Mouse (Mus musculus) heart, adult 9 months (tissue): ENCODE results near the gene Snu13.

Experiments
- DNase-seq, 2 experiments: peaks; one replicate each; pipeline ENCODE4 v3.0.0; 2022; ENCODE audit warnings: low spot score in 2 of 2

Gene Snu13

DNA sequence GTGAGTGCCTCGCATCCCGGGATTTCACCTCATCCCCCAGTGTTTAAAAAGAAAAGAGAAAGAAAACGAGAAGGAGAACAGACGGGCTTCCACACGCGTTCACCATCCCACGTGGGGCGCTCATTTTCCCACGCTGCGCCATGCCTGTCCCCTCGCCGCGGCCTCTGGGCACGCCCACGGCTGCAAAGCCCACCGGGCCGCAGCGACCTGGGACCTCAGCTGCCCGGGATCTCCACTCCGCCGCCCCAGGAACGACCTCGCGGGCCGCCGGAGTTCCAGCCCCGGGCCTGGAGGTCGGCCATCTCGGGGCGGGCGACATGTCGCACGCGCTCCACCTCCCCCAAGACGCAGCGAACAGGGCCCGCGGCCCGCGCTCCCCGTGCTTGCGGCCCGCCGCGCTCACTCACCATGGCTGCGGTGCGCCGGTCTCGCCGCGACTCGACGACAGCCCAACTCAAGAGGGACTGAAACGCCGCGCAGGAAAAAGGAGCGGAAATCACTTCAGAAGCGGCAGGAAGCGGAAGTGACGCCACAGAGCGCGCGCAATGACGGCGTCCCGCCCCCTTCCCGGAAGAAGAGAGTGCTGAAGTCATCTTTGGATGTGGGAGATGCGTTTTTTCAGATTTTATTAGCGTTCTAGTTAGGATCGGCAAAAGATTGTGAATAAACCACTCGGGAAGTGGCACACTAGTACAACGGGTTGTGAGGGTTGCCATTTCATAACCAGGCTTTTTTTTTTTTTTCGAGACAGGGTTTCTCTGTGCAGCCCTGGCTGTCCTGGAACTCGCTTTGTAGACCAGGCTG, at the start of gene Snu13:
TSS of gene Snu13 (minus strand) at position 519 of the 804 bp plus-strand sequence.
- DNase-seq = peak; percentile 83 to 91

DNA sequence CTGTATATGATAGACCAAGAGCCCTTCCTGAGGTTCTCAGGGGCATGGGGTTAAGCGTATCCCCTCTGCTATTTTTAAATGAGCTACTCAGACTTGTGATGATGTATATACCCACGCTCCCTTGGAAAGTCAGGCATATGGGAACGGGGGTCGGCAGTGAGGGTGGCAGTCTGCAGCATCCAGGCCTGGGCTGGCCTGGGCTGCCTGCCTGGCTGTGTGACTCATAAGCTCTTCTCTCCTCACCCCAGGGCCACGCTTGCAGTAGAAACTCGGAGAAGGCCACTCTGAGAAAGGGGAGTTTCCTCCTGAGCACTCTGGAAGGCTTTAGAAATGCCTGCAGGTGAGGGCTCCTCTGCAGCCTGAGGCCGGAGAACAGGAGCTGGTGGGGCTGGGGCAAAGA, 43.7 kb upstream of the Snu13 start:
- DNase-seq = no peak

GRCm38 (mm10) chr15:82087266-82087665, 39.9 kb upstream of the Snu13 start:
- DNase-seq = no peak

DNA sequence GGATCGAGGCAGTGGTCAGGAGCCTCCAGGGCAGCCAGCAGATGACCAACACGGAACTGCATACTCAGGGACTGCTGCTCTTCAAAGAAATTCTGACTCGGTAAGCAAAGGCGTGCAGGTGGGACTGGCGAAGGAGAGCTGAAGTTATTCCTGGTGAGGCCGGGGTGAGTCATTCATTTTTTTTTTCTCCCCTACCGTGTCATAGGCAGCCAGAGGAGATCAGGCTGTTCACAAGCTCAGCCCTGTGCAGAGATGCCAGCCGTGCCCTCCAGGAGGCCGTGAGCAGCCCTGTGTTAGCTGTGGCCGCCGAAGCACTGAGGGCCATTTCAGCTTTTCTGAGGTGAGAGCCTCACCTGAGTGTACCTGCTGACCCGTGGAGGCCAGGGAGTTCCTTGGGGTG, 38.7 kb upstream of the Snu13 start:
- DNase-seq = no peak

GRCm38 (mm10) chr15:82085606-82086005, 38.2 kb upstream of the Snu13 start:
- no peak for DNase-seq

DNA sequence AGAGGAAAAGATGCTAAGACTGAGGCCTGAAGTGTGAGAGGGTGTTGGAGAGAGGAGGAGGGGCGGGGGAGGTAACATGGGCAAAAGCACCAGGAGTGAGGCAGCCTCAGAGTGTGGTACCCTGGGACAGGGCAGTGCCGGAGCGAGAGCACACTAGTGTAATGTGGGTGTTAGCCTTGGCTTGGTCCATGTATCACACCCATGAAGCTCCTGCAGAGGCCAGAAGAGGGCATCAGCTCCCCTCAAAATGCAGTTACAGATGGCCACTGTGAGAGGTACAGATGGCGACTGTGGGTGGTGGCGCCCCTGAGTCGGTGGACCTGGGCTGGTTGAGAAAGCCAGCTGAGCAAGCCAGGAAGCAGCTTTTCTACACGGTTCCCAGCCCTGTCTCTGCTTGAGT, 33.8 kb upstream of the Snu13 start:
- no peak for DNase-seq

- no peak for DNase-seq
Measured at GRCm38 (mm10) chr15:82079883-82080282, 32.5 kb upstream of the Snu13 start.

GRCm38 (mm10) chr15:82073490-82073889, 26.1 kb upstream of the Snu13 start:
- no peak for DNase-seq

GRCm38 (mm10) chr15:82071816-82072469, 24.5 kb upstream of the Snu13 start:
- DNase-seq = no peak

GRCm38 (mm10) chr15:82069898-82070297, 22.5 kb upstream of the Snu13 start, which contains the start of gene Mei1:
Gene Mei1, plus strand, starts transcription at chr15:82069996.
- DNase-seq = no peak

DNA sequence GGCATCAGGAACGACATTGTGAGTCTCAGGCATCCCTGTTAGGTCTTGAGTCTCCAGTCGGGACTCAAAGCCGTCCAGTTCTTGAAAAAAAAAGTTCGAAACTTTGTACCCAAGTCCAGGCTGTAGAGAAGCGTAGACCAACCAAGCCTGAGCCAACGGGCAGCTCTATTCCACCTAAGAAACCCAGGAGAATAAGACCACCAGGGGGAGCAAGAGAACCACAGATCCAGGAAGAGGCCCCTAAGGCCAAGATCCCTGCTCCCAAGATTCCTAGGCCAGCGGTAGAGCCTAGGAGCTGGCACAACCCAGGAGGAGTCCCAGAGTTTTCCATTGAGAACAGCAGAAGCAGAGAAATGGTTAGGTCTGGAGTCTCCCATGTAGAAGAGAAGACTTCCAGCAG, 18.1 kb upstream of the Snu13 start:
- peak; percentile 59 to 71 for DNase-seq

DNA sequence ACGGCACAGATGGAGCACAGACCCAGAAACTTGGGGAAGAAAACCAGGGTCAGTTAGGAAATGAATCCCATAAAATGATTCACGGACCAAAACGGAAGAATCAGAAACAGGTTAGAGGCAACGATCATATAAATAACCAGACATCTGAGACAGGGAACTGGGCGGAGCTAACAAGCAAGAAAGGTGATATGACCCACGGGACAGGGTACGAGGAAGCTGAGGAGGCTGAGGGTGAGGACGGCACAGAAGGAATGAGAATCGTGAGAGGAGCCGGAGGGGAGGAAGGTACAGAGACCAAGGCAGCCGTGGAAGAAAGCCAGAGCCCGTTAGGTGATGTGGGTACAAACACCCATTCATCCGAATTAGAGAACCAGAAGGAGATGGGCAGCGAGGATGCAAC, 16.5 kb upstream of the Snu13 start:
- DNase-seq = no peak

DNA sequence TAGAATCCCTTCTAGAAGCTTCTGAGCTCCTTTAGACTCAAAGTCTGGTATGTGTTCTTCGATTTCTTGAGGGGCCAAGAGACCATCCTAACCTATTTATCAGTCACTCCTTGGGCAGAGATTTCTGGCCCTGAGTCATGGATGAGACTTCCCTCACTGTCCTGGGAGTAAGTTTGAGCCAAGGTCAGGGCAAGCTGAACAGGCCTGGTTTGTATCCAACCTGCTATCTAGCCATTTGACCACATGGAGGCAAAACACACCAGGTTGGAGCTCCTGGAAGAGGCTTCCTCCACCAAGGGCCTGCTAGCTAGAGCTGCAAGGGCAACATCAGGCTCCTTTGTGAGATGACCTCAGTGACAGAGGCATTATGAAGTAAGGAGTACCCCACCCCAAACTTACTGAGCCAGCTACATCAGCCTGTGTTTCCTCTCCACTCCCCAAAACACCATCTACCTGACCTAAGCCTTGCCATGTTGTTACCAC, 11.4 kb upstream of the Snu13 start, which contains the start of gene 4930407I10Rik:
TSS of gene 4930407I10Rik (plus strand) at position 433 of the 483 bp plus-strand sequence.
- DNase-seq = no peak

DNA sequence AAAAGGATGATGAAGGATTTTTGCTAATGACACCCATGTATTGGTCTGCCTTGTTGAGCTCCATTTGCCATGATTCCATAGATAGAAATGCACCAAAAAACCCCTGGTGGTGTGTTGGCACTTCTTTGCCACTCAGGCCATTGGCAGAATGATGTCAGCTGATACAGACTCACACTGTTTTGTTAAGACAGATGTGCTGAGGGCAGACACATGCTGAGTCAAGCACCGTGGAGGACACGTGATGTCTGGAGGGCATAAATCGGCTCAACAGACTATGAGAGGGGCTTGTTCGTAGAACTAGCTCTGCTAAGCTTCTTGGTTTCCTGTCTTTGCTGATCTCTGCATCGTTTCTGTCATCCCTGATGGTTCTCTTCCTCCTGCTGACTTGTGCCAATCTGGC, 5.1 kb upstream of the Snu13 start:
- DNase-seq = no peak

- DNase-seq = no peak
Measured at GRCm38 (mm10) chr15:82046246-82046891, 1.0 kb downstream of the Snu13 start.

GRCm38 (mm10) chr15:82044166-82044784, 3.1 kb downstream of the Snu13 start:
- no peak for DNase-seq

- peak in 1 of 2 experiments; percentile 23 for DNase-seq
Measured at GRCm38 (mm10) chr15:82040650-82041049, 6.7 kb downstream of the Snu13 start.

DNA sequence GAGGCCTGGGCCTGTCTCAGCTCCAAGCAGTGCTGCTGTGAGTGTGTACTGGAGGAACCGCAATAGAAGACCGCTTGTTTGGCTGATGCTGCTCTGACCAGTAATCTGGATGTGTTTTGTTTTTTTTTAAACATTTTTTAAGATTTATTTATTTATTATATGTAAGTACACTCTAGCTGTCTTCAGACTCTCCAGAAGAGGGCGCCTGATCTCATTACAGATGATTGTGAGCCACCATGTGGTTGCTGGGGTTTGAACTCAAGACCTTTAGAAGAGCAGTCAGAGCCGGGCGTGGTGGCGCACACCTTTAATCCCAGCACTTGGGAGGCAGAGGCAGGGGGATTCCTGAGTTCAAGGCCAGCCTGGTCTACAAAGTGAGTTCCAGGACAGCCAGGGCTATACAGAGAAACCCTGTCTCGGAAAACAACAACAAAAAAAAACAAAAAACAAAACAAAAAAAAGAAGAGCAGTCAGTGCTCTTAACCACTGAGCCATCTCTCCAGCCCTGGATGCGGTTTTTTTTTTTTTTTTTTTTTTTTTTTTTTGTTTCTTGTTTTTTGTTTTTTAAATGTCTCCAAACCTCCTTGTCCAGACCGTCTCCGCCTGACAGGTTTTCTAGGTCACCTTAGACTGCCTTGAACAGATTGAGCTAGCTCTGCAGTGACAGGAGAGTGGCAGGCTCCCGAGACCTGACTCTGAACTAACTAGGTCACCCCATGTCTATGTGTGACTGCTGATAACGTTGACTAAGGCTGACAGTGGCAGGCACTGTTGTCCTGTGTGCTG, 11.3 kb downstream of the Snu13 start:
- no peak for DNase-seq

GRCm38 (mm10) chr15:82033762-82034161, 13.6 kb downstream of the Snu13 start, which contains the start of gene Desi1:
Gene Desi1, minus strand, starts transcription at chr15:82033862.
- DNase-seq = no peak

GRCm38 (mm10) chr15:82032386-82032785, 15.0 kb downstream of the Snu13 start:
- DNase-seq = no peak

DNA sequence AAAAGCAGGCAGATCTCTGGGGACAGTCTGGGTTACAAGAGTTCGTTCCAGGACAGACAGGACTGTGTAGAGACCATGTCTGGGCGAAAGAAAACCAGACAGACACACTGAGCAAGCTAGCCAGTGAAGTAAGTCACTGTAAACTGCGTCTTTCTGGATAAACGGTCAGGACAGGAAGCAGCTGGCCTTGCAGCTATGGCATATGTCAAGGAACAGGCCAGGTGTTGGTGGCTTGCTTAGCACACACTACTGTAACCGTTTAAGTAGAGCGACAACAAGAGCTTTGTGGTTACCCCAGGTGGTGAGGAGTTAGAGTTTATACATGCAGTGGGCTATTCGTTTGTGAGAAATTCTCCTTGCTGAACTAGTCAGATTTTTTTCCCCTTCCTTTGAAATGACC, 19.7 kb downstream of the Snu13 start:
- no peak for DNase-seq
